Mouse (Mus musculus) midbrain, postnatal 0 days (tissue): ENCODE measurements at regions not wholly inside any gene's neighbourhood (a gene's known extent, or its start where the extent isn't known, plus 50 kb on each side); places are given as distances from the start of the nearest gene placed in this dataset.
"Not testable (repeated sequence)": the region's sequence is repeated elsewhere in the genome, so short reads cannot be mapped to it uniquely, and the experiment has no call there.

ENCODE experiments used
- ATAC-seq: fragments of 200-750 bp; cut with Nextera tagmentation; 2 replicates; pipeline ENCODE4 v1.8.0; 2017; ENCODE audit warnings: moderate number of reproducible peaks, mild to moderate bottlenecking, moderate TSS enrichment, moderate library complexity; ENCODE audit not compliant: low FRiP score
- DNase-seq: peaks from one replicate; pipeline ENCODE4 v3.0.0-alpha.2; 2015; ENCODE audit warnings: low spot score
- H3K27ac ChIP-seq: fragments of 300-500 bp; sonication (generic); 2 replicates; pipeline ENCODE4 v1.5.1; 2014; ENCODE audit warnings: low read depth, mild to moderate bottlenecking, low read length, mixed read lengths
- H3K27me3 ChIP-seq: fragments of 300-500 bp; sonication (generic); 2 replicates; pipeline ENCODE4 v1.6.1; 2014; ENCODE audit warnings: low read length, control low read depth, mixed read lengths; ENCODE audit not compliant: insufficient read depth
- H3K36me3 ChIP-seq: fragments of 300-500 bp; sonication (generic); 2 replicates; pipeline ENCODE4 v1.6.1; 2014; ENCODE audit warnings: low read length, control low read depth, mixed read lengths; ENCODE audit not compliant: insufficient read depth
- H3K4me1 ChIP-seq: fragments of 300-500 bp; sonication (generic); 2 replicates; pipeline ENCODE4 v1.6.1; 2014; ENCODE audit warnings: mild to moderate bottlenecking, control low read depth, antibody characterized with exemption, low read length, mixed read lengths; ENCODE audit not compliant: insufficient read depth
- H3K4me2 ChIP-seq: fragments of 300-500 bp; sonication (generic); 2 replicates; pipeline ENCODE4 v1.6.1; 2014; ENCODE audit warnings: low read depth, mild to moderate bottlenecking, low read length, mixed read lengths; ENCODE audit not compliant: poor library complexity, severe bottlenecking
- H3K4me3 ChIP-seq: fragments of 300-500 bp; sonication (generic); 2 replicates; pipeline ENCODE4 v1.5.1; 2014; ENCODE audit warnings: low read depth, mild to moderate bottlenecking, low read length, moderate library complexity
- H3K9ac ChIP-seq: fragments of 300-500 bp; sonication (generic); replicated peaks from 2 replicates; pipeline ENCODE4 v1.6.1; 2014; ENCODE audit warnings: mild to moderate bottlenecking, low read length, moderate library complexity, mixed read lengths; ENCODE audit not compliant: poor library complexity, severe bottlenecking
- H3K9me3 ChIP-seq: fragments of 300-500 bp; sonication (generic); 2 replicates; pipeline ENCODE4 v1.6.1; 2016; ENCODE audit warnings: low read length, control low read depth
- CTCF ChIP-seq: IDR thresholded peaks from 2 replicates; pipeline ENCODE4 v1.5.1; 2016; ENCODE audit warnings: antibody characterized with exemption, mild to moderate bottlenecking
- WGBS: fragments of 180-500 bp; shearing (Covaris S2); extraction: QIAGEN DNeasy Blood & Tissue Kit; methylation state at CpG from one replicate; pipeline ENCODE4 v1.1.7; 2014; 5-methylcytosine and 5-hydroxymethylcytosine counted together

DNA sequence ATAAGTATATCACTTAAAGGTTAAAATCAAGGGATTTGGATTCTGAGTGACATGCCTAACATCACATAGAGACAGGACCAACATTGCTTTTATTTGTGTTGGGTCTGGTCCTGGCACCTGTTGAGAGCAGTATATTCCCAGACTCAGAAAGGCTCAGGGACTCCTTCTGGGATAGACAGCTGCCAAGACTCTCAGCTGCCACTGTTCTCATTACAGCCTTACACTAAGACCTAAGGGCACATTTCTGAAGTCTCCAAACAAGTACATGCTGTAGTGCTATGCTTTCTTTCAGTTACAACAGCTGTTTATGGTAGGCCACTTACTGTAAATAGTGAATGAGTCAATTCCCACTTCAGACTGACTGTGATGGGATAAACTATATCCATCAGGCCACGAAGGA is 77.7 kb upstream of the Fam13a start:
- Histone ChIP-seq H3K9me3 (no peaks in the 10 kb centered on the region), H3K9ac (no peak overlapping the region), H3K27ac (no peak overlapping the region), H3K4me3 (no peak overlapping the region), H3K4me1 (no peaks in the 10 kb centered on the region), H3K36me3 (no peaks in the 10 kb centered on the region), H3K4me2 (no peak overlapping the region), H3K27me3 (no peaks in the 10 kb centered on the region)
- ATAC-seq (no peak), DNase-seq (no peak)
- TF ChIP-seq CTCF, result no peak
- WGBS, result 74% methylated on average over 1 of the region's 1 CpGs

- DNase-seq (no peak), ATAC-seq (no peak)
- no peaks in the 10 kb centered on the region for H3K27me3 ChIP-seq
- no peak overlapping the region for H3K27ac ChIP-seq
- H3K4me1 ChIP-seq, result no peaks in the 10 kb centered on the region
- H3K36me3 ChIP-seq, result no peaks in the 10 kb centered on the region
- no peak for TF ChIP-seq CTCF
- no peak overlapping the region for H3K4me3 ChIP-seq
- H3K4me2 ChIP-seq, result no peak overlapping the region
- no peaks in the 10 kb centered on the region for H3K9me3 ChIP-seq
- 30% methylated on average over 2 of the region's 2 CpGs for WGBS
- no peak overlapping the region for H3K9ac ChIP-seq
These were observed 79.6 kb upstream of the Fam13a start for GRCm38 (mm10) chr6:59103936-59104335.

DNA sequence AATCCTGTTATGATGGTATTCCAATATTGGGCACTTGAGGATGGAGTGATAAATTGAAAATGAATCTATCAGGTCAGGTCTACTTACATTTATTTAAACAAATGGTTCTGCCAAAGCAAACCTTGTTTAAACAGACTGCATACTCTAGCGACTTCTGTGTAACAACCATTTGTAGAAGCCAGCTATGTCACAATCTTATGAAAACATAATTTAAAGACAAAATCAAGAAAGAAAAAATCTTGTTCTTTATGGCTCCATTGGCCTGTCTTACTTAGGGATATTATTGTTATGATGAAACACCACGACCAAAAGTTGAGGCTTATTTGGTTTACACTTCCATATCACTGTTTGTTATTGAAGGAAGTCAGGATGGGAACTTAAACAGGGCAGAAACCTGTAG is 80.1 kb upstream of the Fam13a start:
- H3K27ac ChIP-seq, result no peak overlapping the region
- DNase-seq (no peak), ATAC-seq (no peak)
- H3K4me3 ChIP-seq, result no peak overlapping the region
- no peak for TF ChIP-seq CTCF
- 81% methylated on average over 2 of the region's 2 CpGs for WGBS
- no peak overlapping the region for H3K4me2 ChIP-seq
- no peaks in the 10 kb centered on the region for H3K4me1 ChIP-seq
- H3K27me3 ChIP-seq, result no peaks in the 10 kb centered on the region
- no peaks in the 10 kb centered on the region for H3K9me3 ChIP-seq
- no peak overlapping the region for H3K9ac ChIP-seq
- no peaks in the 10 kb centered on the region for H3K36me3 ChIP-seq

DNA sequence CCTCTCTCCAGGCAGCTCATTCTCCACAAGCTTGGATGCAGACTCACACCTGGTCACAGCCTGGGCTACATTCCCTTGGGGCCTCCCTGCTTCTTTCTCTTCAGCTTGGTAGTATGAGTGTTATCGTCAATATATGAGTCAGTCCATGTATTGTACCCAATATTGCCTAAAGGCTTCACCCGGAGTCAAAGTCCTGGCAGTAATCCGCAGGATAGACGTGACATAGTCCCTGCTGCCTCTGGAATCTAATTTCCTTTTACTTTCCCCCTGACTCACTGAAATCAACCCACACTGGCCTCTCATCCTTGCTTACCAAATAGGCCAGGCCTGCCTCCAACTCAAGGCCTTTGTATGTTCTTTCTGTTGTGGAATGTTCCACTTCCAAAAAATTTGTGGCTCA is 83.8 kb upstream of the Fam13a start:
- Histone ChIP-seq H3K4me1 (no peaks in the 10 kb centered on the region), H3K27ac (no peak overlapping the region), H3K27me3 (no peaks in the 10 kb centered on the region), H3K4me2 (no peak overlapping the region), H3K9ac (no peak overlapping the region), H3K36me3 (no peaks in the 10 kb centered on the region), H3K4me3 (no peak overlapping the region), H3K9me3 (no peaks in the 10 kb centered on the region)
- ATAC-seq, result no peak
- DNase-seq, result no peak
- no peak for TF ChIP-seq CTCF
- 78% methylated on average over 4 of the region's 4 CpGs for WGBS

DNA sequence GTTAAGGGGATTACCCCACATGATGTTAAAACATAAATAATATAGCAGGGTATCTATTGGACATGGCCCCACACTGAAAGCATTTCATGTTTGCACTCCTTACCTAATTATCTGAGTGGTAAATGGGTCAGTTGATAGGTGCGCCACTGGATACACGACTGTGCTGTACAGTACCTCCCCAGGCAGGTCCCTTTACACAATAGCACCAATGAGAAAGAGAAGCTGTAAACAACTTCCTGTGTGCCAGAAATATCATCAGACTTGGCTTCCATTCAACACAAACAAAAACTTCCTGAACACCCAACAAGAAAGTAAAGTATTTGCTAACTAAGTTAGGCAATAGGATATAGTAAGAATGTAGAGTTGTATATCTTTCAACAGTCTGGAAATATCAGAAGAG is 76.3 kb upstream of the Tigd2 start:
- Histone ChIP-seq H3K36me3 (no peaks in the 10 kb centered on the region), H3K9me3 (no peaks in the 10 kb centered on the region), H3K4me2 (no peak overlapping the region), H3K4me1 (no peaks in the 10 kb centered on the region), H3K4me3 (no peak overlapping the region), H3K27ac (no peak overlapping the region), H3K27me3 (no peaks in the 10 kb centered on the region), H3K9ac (no peak overlapping the region)
- ATAC-seq (no peak), DNase-seq (no peak)
- WGBS, result 82% methylated on average over 2 of the region's 2 CpGs
- no peak for TF ChIP-seq CTCF

GRCm38 (mm10) chr6:59133800-59134199 is 74.9 kb upstream of the Tigd2 start:
- not testable (repeated sequence) for H3K4me2 ChIP-seq, H3K27me3 ChIP-seq, H3K27ac ChIP-seq, H3K9me3 ChIP-seq, H3K36me3 ChIP-seq, H3K4me3 ChIP-seq, H3K9ac ChIP-seq, H3K4me1 ChIP-seq, ATAC-seq, DNase-seq
- 97% methylated on average over 1 of the region's 1 CpGs for WGBS

GRCm38 (mm10) chr6:59139702-59140101 is 69.0 kb upstream of the Tigd2 start:
- TF ChIP-seq CTCF, result no peak
- ATAC-seq (no peak), DNase-seq (no peak)
- Histone ChIP-seq H3K36me3 (no peaks in the 10 kb centered on the region), H3K4me3 (no peak overlapping the region), H3K27me3 (no peaks in the 10 kb centered on the region), H3K4me1 (no peaks in the 10 kb centered on the region), H3K27ac (no peak overlapping the region), H3K9me3 (no peaks in the 10 kb centered on the region), H3K9ac (no peak overlapping the region), H3K4me2 (no peak overlapping the region)
